Mouse (Mus musculus) midbrain, embryonic 14.5 days (tissue): ENCODE data around the gene 9630041A04Rik. TPM values are rescaled to one million over a fixed set of nuclear protein-coding genes. Genes with fewer than 3 reads are reported as not detected.

Source experiments
- ATAC-seq: fragments of 200-750 bp; cut with Nextera tagmentation; 2 replicates; pipeline ENCODE4 v1.8.0; 2017; ENCODE audit warnings: moderate number of reproducible peaks, moderate library complexity; ENCODE audit not compliant: low FRiP score, low TSS enrichment
- DNase-seq: peaks from one replicate; pipeline ENCODE4 v3.0.0-alpha.2; 2015
- H3K27ac ChIP-seq: fragments of 300-500 bp; sonication (generic); replicated peaks from 2 replicates; pipeline ENCODE4 v1.5.1; 2014; ENCODE audit warnings: mild to moderate bottlenecking, low read depth, low read length, moderate library complexity
- H3K27me3 ChIP-seq: fragments of 300-500 bp; sonication (generic); 2 replicates; pipeline ENCODE4 v1.6.1; 2014; ENCODE audit warnings: low read length, control low read depth, mixed read lengths; ENCODE audit not compliant: control insufficient read depth, insufficient read depth
- H3K36me3 ChIP-seq: fragments of 300-500 bp; sonication (generic); 2 replicates; pipeline ENCODE4 v1.6.1; 2014; ENCODE audit warnings: low read length, control low read depth; ENCODE audit not compliant: control insufficient read depth, insufficient read depth
- H3K4me1 ChIP-seq: fragments of 300-500 bp; sonication (generic); 2 replicates; pipeline ENCODE4 v1.6.1; 2014; ENCODE audit warnings: mild to moderate bottlenecking, antibody characterized with exemption, low read length, control low read depth; ENCODE audit not compliant: control insufficient read depth, insufficient read depth
- H3K4me2 ChIP-seq: fragments of 300-500 bp; sonication (generic); 2 replicates; pipeline ENCODE4 v1.6.1; 2014; ENCODE audit warnings: mild to moderate bottlenecking, low read length, moderate library complexity
- H3K4me3 ChIP-seq: fragments of 300-500 bp; sonication (generic); replicated peaks from 2 replicates; pipeline ENCODE4 v1.5.1; 2014; ENCODE audit warnings: low read depth, low read length
- H3K9ac ChIP-seq: fragments of 300-500 bp; sonication (generic); replicated peaks from 2 replicates; pipeline ENCODE4 v1.6.1; 2014; ENCODE audit warnings: mild to moderate bottlenecking, low read length, moderate library complexity
- H3K9me3 ChIP-seq: fragments of 300-500 bp; sonication (generic); 2 replicates; pipeline ENCODE4 v1.6.1; 2016; ENCODE audit warnings: low read length, control low read depth, mixed read lengths; ENCODE audit not compliant: control insufficient read depth
- WGBS: fragments of 180-500 bp; shearing (Covaris S2); extraction: QIAGEN DNeasy Blood & Tissue Kit; methylation state at CpG from one replicate; pipeline ENCODE4 v1.1.7; 2014; 5-methylcytosine and 5-hydroxymethylcytosine counted together
- polyA plus RNA-seq: library from polyadenylated mRNA; unstranded; fragments of >200 nt; fragmentation: Nextera tagmentation; extraction: Ambion mirVana; gene quantifications from 2 replicates; pipeline ENCODE4 v1.2.1, GENCODE M21; 2014

Gene 9630041A04Rik
- polyA plus RNA-seq, 1 experiment from 2014 or later: 0.42 TPM

GRCm38 (mm10) chr9:101950101-101950500, 88.5 kb downstream of the 9630041A04Rik start:
- 0 out of 2 replicates have a peak, but pooled peaks have one; percentile 34 for ATAC-seq
- no peak overlapping the region; the same call in 1 of the 2 replicates for H3K9ac ChIP-seq
- no peaks in the 10 kb centered on the region for H3K9me3 ChIP-seq
- no peak overlapping the region for H3K4me3 ChIP-seq
- DNase-seq: peak; percentile 61
- H3K27ac ChIP-seq: peak overlapping the region; percentile 50
- no peaks in the 10 kb centered on the region for H3K27me3 ChIP-seq
- 0 out of 2 replicates have a peak, but pooled peaks cover 6% of the 10 kb centered on the region for H3K36me3 ChIP-seq
- H3K4me2 ChIP-seq: no peak overlapping the region
- WGBS: 5% methylated on average over 3 of the region's 3 CpGs
- peaks cover 21% of the 10 kb centered on the region for H3K4me1 ChIP-seq

DNA sequence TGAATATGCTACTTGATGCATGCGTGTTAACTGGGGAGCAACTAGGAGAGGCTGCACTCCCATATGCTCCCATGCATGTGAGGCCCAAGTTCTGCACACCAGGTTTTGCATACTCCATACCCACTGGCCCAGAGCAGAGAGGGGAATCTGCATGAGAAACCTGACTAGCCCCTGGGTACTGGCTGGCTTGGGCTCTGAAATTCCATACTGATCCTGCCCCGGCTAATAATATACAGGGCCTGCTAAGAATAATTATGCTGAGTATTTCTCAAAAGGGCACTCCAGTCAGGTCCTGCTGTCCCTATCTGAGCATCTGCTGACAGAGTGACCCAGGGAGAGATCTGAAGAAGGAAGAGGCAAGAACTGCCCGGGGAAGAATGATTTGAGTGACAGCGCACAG, 92.9 kb downstream of the 9630041A04Rik start:
- H3K9ac ChIP-seq: no peak overlapping the region
- H3K9me3 ChIP-seq: no peaks in the 10 kb centered on the region
- ATAC-seq: no peak
- H3K4me2 ChIP-seq: no peak overlapping the region
- H3K4me1 ChIP-seq: peaks cover 27% of the 10 kb centered on the region
- DNase-seq: no peak
- no peaks in the 10 kb centered on the region for H3K27me3 ChIP-seq
- H3K36me3 ChIP-seq: 0 out of 2 replicates have a peak, but pooled peaks cover 6% of the 10 kb centered on the region
- peak overlapping the region; percentile 68 for H3K27ac ChIP-seq
- H3K4me3 ChIP-seq: no peak overlapping the region
- WGBS: 42% methylated on average over 4 of the region's 4 CpGs

GRCm38 (mm10) chr9:101956228-101956627, 94.6 kb downstream of the 9630041A04Rik start:
- Histone ChIP-seq H3K9me3 (no peaks in the 10 kb centered on the region), H3K27me3 (no peaks in the 10 kb centered on the region), H3K9ac (no peak overlapping the region), H3K4me1 (0 out of 2 replicates have a peak, but pooled peaks cover 15% of the 10 kb centered on the region), H3K4me2 (no peak overlapping the region), H3K36me3 (0 out of 2 replicates have a peak, but pooled peaks cover 6% of the 10 kb centered on the region), H3K4me3 (no peak overlapping the region), H3K27ac (peak overlapping the region; percentile 46; the same call in 1 of the 2 replicates)
- ATAC-seq: no peak
- no peak for DNase-seq
- WGBS: 31% methylated on average over 4 of the region's 4 CpGs

DNA sequence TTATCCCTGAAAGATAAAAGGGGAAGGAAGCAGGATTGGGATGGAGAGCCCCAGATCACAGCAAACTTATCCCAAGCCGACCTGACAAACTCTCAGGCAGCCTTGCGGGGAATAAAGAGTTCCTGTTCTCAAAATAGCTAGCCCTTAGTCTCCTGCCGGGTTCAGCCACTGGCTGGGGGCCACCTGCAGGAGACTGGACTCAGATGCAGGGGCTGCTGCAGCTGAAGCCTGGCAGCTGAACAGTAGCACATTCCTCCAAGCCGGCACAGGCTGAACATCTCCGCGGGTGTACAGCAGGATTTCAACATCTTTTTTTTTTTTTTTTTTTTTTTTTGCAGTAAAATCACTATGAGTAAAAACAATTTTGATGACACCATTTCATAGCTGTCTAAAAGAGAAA, 110.2 kb downstream of the 9630041A04Rik start:
- peaks cover 33% of the 10 kb centered on the region for H3K36me3 ChIP-seq
- H3K27me3 ChIP-seq: no peaks in the 10 kb centered on the region
- no peak overlapping the region for H3K4me3 ChIP-seq
- peaks cover 3% of the 10 kb centered on the region; the same call in 1 of the 2 replicates for H3K4me1 ChIP-seq
- 26% methylated on average over 6 of the region's 6 CpGs for WGBS
- no peaks in the 10 kb centered on the region for H3K9me3 ChIP-seq
- ATAC-seq (no peak), DNase-seq (no peak)
- no peak overlapping the region for H3K4me2 ChIP-seq
- no peak overlapping the region for H3K9ac ChIP-seq
- no peak overlapping the region for H3K27ac ChIP-seq

GRCm38 (mm10) chr9:101972314-101972713, 110.7 kb downstream of the 9630041A04Rik start:
- 71% methylated on average over 8 of the region's 8 CpGs for WGBS
- Histone ChIP-seq H3K9ac (no peak overlapping the region), H3K27me3 (no peaks in the 10 kb centered on the region), H3K4me1 (peaks cover 3% of the 10 kb centered on the region; the same call in 1 of the 2 replicates), H3K27ac (no peak overlapping the region), H3K4me3 (no peak overlapping the region), H3K36me3 (peaks cover 29% of the 10 kb centered on the region), H3K4me2 (no peak overlapping the region), H3K9me3 (no peaks in the 10 kb centered on the region)
- DNase-seq (no peak), ATAC-seq (no peak)

DNA sequence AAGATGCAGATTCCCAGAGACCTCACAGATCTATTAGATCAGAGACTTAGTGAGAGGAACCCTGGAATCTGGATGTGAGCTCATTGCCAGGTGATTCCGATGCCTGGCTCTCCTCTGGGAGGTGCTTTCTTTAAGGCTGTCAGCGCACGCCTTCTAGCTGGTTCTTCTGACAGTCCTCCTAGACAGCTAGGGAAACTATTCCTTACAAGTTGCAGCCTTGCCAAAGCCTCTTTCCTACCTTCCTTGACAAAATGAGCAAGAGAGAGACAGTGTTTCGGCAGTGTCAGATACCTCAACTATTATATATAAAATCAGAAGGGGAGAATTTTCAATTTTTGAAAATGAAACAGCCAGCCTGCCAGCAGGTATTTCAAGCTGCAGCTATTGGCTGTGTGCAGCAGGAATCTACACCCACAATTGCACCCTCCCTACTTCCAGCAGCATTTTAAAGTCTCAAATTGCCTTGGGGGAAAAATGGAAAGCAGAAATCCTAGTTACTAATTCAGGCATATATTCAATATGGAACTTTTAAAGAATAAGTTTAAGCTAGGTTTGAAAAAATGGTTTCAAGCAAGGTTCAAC, 115.3 kb downstream of the 9630041A04Rik start:
- H3K27ac ChIP-seq: no peak overlapping the region
- DNase-seq: no peak
- H3K4me3 ChIP-seq: no peak overlapping the region
- H3K27me3 ChIP-seq: no peaks in the 10 kb centered on the region
- no peaks in the 10 kb centered on the region for H3K9me3 ChIP-seq
- peaks cover 3% of the 10 kb centered on the region; the same call in 1 of the 2 replicates for H3K4me1 ChIP-seq
- H3K9ac ChIP-seq: no peak overlapping the region
- peaks cover 2% of the 10 kb centered on the region; the same call in 1 of the 2 replicates for H3K36me3 ChIP-seq
- no peak overlapping the region for H3K4me2 ChIP-seq
- WGBS: 83% methylated on average over 4 of the region's 4 CpGs
- no peak for ATAC-seq

GRCm38 (mm10) chr9:101981161-101981560, 119.5 kb downstream of the 9630041A04Rik start:
- 86% methylated on average over 2 of the region's 2 CpGs for WGBS
- Histone ChIP-seq H3K4me3 (no peak overlapping the region), H3K9me3 (no peaks in the 10 kb centered on the region), H3K36me3 (peaks cover 16% of the 10 kb centered on the region), H3K27me3 (no peaks in the 10 kb centered on the region), H3K9ac (no peak overlapping the region), H3K27ac (no peak overlapping the region), H3K4me1 (no peaks in the 10 kb centered on the region), H3K4me2 (no peak overlapping the region)
- no peak for DNase-seq
- no peak for ATAC-seq

- Histone ChIP-seq H3K9ac (no peak overlapping the region), H3K27ac (no peak overlapping the region), H3K4me2 (no peak overlapping the region), H3K27me3 (no peaks in the 10 kb centered on the region), H3K4me3 (no peak overlapping the region), H3K9me3 (no peaks in the 10 kb centered on the region), H3K36me3 (peaks cover 16% of the 10 kb centered on the region), H3K4me1 (no peaks in the 10 kb centered on the region)
- 86% methylated on average over 7 of the region's 7 CpGs for WGBS
- DNase-seq (no peak), ATAC-seq (no peak)
Measured at GRCm38 (mm10) chr9:101982378-101982777, 120.7 kb downstream of the 9630041A04Rik start.

- no peak overlapping the region for H3K27ac ChIP-seq
- H3K4me2 ChIP-seq: no peak overlapping the region
- H3K4me1 ChIP-seq: 0 out of 2 replicates have a peak, but pooled peaks cover 3% of the 10 kb centered on the region
- DNase-seq: no peak
- no peaks in the 10 kb centered on the region for H3K9me3 ChIP-seq
- H3K36me3 ChIP-seq: peaks cover 18% of the 10 kb centered on the region
- H3K4me3 ChIP-seq: no peak overlapping the region
- H3K9ac ChIP-seq: no peak overlapping the region
- 79% methylated on average over 2 of the region's 2 CpGs for WGBS
- ATAC-seq: no peak
- H3K27me3 ChIP-seq: no peaks in the 10 kb centered on the region
Measured at GRCm38 (mm10) chr9:101986910-101987309, 125.3 kb downstream of the 9630041A04Rik start.
